Mouse (Mus musculus): ENCODE measurements at regions not wholly inside any gene's neighbourhood (a gene's known extent, or its start where the extent isn't known, plus 50 kb on each side); places are given as distances from the start of the nearest gene placed in this dataset.

DNA sequence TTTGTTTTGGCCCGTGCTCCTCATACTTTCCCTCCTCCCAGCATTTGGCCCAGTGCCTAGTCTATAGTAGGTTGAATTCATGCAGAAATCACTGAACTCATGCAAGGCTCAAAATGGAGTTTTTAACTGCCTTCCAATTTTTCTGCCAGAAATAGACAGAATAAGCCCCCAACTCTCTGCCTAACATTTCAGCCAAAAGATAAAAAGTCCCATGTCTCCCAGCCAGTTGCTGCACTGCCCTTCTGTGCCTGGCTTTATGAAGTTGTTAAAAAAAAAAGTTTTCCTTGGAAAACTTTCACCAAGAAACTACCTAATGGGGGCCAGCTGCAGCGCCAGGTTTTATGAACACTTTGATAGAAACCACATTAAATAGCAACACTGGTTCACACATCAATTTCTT lies 222.0 kb downstream of the Zic3 start:
- TF ChIP-seq EP300 (IDR thresholded peaks at IDR 0.05; ENCODE audit: low read depth) (no peak), CTCF (IDR thresholded peaks at IDR 0.05; ENCODE audit: low read depth) (no peak)
- Histone ChIP-seq H3K36me3 (replicated peaks; ENCODE audit: control insufficient read depth, insufficient read depth, low read length) (no peaks in the 10 kb centered on the region), H3K9ac (replicated peaks; ENCODE audit: low read depth, low read length) (no peak overlapping the region), H3K27me3 (ENCODE audit: control insufficient read depth, insufficient read depth, low read length) (no peaks in the 10 kb centered on the region), H3K4me1 (ENCODE audit: control insufficient read depth, insufficient read depth) (no peaks in the 10 kb centered on the region), H3K4me2 (ENCODE audit: low read depth, low read length) (no peak overlapping the region), H3K27ac (ENCODE audit: low read depth) (no peak overlapping the region), H3K9me3 (replicated peaks; ENCODE audit: control insufficient read depth, low read length) (no peaks in the 10 kb centered on the region), H3K4me3 (ENCODE audit: low read depth, low read length) (no peak overlapping the region)
- no peak for ATAC-seq (ENCODE audit: insufficient read depth, low read depth)
- DNase-seq (ENCODE audit: low spot score) = no peak
- WGBS = 74% methylated on average over 2 of the region's 2 CpGs

GRCm38 (mm10) chrX:58256043-58256442 lies 233.5 kb downstream of the Zic3 start:
- Histone ChIP-seq H3K27me3 (ENCODE audit: control insufficient read depth, insufficient read depth, low read length) (no peaks in the 10 kb centered on the region), H3K4me2 (ENCODE audit: low read depth, low read length) (no peak overlapping the region)

DNA sequence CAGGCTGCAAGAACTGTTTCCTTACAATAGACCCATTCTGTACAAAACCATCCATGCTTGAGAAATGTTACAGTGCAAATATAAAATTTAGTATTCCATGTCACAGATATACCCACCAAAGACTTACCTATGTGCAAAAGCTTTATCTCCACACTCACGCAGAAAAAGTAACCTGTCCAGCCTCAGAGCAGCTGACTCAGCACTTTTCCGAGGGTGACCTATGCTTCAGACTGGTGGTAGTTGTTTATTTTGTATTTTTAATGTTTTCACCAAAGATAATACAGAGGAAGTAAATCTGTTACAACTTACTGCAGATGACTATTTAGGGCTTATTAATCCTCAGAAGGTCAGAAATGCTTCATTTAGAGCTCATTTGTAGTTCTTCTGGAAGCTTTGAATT lies 260.4 kb downstream of the Zic3 start:
- 68% methylated on average over 2 of the region's 2 CpGs for WGBS
- DNase-seq (ENCODE audit: low spot score) (no peak), ATAC-seq (ENCODE audit: insufficient read depth, low read depth) (no peak)
- H3K27ac ChIP-seq (ENCODE audit: low read depth) = no peak overlapping the region
- no peak overlapping the region for H3K4me2 ChIP-seq (ENCODE audit: low read depth, low read length)
- no peaks in the 10 kb centered on the region for H3K9me3 ChIP-seq (replicated peaks; ENCODE audit: control insufficient read depth, low read length)
- H3K4me3 ChIP-seq (ENCODE audit: low read depth, low read length) = no peak overlapping the region
- no peaks in the 10 kb centered on the region for H3K36me3 ChIP-seq (replicated peaks; ENCODE audit: control insufficient read depth, insufficient read depth, low read length)
- no peaks in the 10 kb centered on the region for H3K27me3 ChIP-seq (ENCODE audit: control insufficient read depth, insufficient read depth, low read length)
- H3K9ac ChIP-seq (replicated peaks; ENCODE audit: low read depth, low read length) = no peak overlapping the region
- TF ChIP-seq CTCF (IDR thresholded peaks at IDR 0.05; ENCODE audit: low read depth) = no peak
- TF ChIP-seq EP300 (IDR thresholded peaks at IDR 0.05; ENCODE audit: low read depth) = no peak
- H3K4me1 ChIP-seq (ENCODE audit: control insufficient read depth, insufficient read depth) = no peaks in the 10 kb centered on the region

More at GRCm38 (mm10) chrX:58256043-58256442, 233.5 kb downstream of the Zic3 start:
- Histone ChIP-seq H3K27ac (ENCODE audit: low read depth) (no peak overlapping the region), H3K9ac (replicated peaks; ENCODE audit: low read depth, low read length) (no peak overlapping the region), H3K36me3 (replicated peaks; ENCODE audit: control insufficient read depth, insufficient read depth, low read length) (no peaks in the 10 kb centered on the region), H3K4me3 (ENCODE audit: low read depth, low read length) (no peak overlapping the region), H3K4me1 (ENCODE audit: control insufficient read depth, insufficient read depth) (no peaks in the 10 kb centered on the region), H3K9me3 (replicated peaks; ENCODE audit: control insufficient read depth, low read length) (no peaks in the 10 kb centered on the region)
- 61% methylated on average over 8 of the region's 8 CpGs for WGBS
- DNase-seq (ENCODE audit: low spot score) (no peak), ATAC-seq (ENCODE audit: insufficient read depth, low read depth) (no peak)
- TF ChIP-seq EP300 (IDR thresholded peaks at IDR 0.05; ENCODE audit: low read depth) (no peak), CTCF (IDR thresholded peaks at IDR 0.05; ENCODE audit: low read depth) (no peak)

DNA sequence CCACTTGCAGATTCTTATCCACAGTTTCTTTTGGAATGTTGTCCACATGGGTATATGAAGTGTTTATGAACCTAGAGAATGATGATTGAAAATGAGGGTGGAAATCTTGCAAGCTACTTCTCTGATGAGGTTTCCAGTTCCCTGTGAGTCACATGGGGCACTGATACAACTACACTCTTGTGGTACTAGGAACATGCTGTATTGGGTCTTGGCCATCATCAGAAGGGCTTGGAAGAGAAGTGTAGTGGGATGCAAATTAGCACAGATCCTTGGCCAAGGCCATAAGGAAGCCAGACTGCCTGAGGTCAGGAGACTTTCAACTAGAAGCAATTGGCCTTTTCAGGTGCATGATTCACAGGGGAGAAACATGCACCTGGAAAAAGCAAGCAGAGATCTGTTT lies 300.3 kb downstream of the Zic3 start:
- DNase-seq (ENCODE audit: low spot score) (no peak), ATAC-seq (ENCODE audit: insufficient read depth, low read depth) (no peak)
- no peaks in the 10 kb centered on the region for H3K9me3 ChIP-seq (replicated peaks; ENCODE audit: control insufficient read depth, low read length)
- TF ChIP-seq EP300 (IDR thresholded peaks at IDR 0.05; ENCODE audit: low read depth) (no peak), CTCF (IDR thresholded peaks at IDR 0.05; ENCODE audit: low read depth) (no peak)
- no peaks in the 10 kb centered on the region for H3K36me3 ChIP-seq (replicated peaks; ENCODE audit: control insufficient read depth, insufficient read depth, low read length)
- no peak overlapping the region for H3K27ac ChIP-seq (ENCODE audit: low read depth)
- H3K27me3 ChIP-seq (ENCODE audit: control insufficient read depth, insufficient read depth, low read length) = no peaks in the 10 kb centered on the region
- no peaks in the 10 kb centered on the region for H3K4me1 ChIP-seq (ENCODE audit: control insufficient read depth, insufficient read depth)
- H3K9ac ChIP-seq (replicated peaks; ENCODE audit: low read depth, low read length) = no peak overlapping the region
- H3K4me3 ChIP-seq (ENCODE audit: low read depth, low read length) = no peak overlapping the region
- no peak overlapping the region for H3K4me2 ChIP-seq (ENCODE audit: low read depth, low read length)

- TF ChIP-seq CTCF (IDR thresholded peaks at IDR 0.05; ENCODE audit: low read depth) (no peak), EP300 (IDR thresholded peaks at IDR 0.05; ENCODE audit: low read depth) (no peak)
- Histone ChIP-seq H3K36me3 (replicated peaks; ENCODE audit: control insufficient read depth, insufficient read depth, low read length) (no peaks in the 10 kb centered on the region), H3K4me1 (ENCODE audit: control insufficient read depth, insufficient read depth) (no peaks in the 10 kb centered on the region), H3K27ac (ENCODE audit: low read depth) (no peak overlapping the region), H3K9me3 (replicated peaks; ENCODE audit: control insufficient read depth, low read length) (no peaks in the 10 kb centered on the region), H3K4me2 (ENCODE audit: low read depth, low read length) (no peak overlapping the region), H3K4me3 (ENCODE audit: low read depth, low read length) (no peak overlapping the region), H3K9ac (replicated peaks; ENCODE audit: low read depth, low read length) (no peak overlapping the region), H3K27me3 (ENCODE audit: control insufficient read depth, insufficient read depth, low read length) (no peaks in the 10 kb centered on the region)
- ATAC-seq (ENCODE audit: insufficient read depth, low read depth) (no peak), DNase-seq (ENCODE audit: low spot score) (no peak)
- WGBS = 82% methylated on average over 5 of the region's 5 CpGs
These were observed 329.1 kb downstream of the Zic3 start for GRCm38 (mm10) chrX:58351606-58352005.

GRCm38 (mm10) chrX:58377926-58378325 lies 355.4 kb downstream of the Zic3 start:
- Histone ChIP-seq H3K27ac (ENCODE audit: low read depth) (no peak overlapping the region), H3K4me3 (ENCODE audit: low read depth, low read length) (no peak overlapping the region), H3K9me3 (replicated peaks; ENCODE audit: control insufficient read depth, low read length) (no peaks in the 10 kb centered on the region), H3K36me3 (replicated peaks; ENCODE audit: control insufficient read depth, insufficient read depth, low read length) (no peaks in the 10 kb centered on the region), H3K4me1 (ENCODE audit: control insufficient read depth, insufficient read depth) (no peaks in the 10 kb centered on the region), H3K27me3 (ENCODE audit: control insufficient read depth, insufficient read depth, low read length) (no peaks in the 10 kb centered on the region), H3K9ac (replicated peaks; ENCODE audit: low read depth, low read length) (no peak overlapping the region), H3K4me2 (ENCODE audit: low read depth, low read length) (no peak overlapping the region)
- no peak for ATAC-seq (ENCODE audit: insufficient read depth, low read depth)
- TF ChIP-seq EP300 (IDR thresholded peaks at IDR 0.05; ENCODE audit: low read depth) (no peak), CTCF (IDR thresholded peaks at IDR 0.05; ENCODE audit: low read depth) (peak; percentile 36)
- 64% methylated on average over 3 of the region's 3 CpGs for WGBS
- no peak for DNase-seq (ENCODE audit: low spot score)
